Mouse (Mus musculus) heart, embryonic 11.5 days (tissue): ENCODE results near the gene Eif5b. TPM values are rescaled to one million over a fixed set of nuclear protein-coding genes. Genes with fewer than 3 reads are reported as not detected.

Source experiments
- ATAC-seq: fragments of 200-750 bp; cut with Nextera tagmentation; replicated peaks from 2 replicates; pipeline ENCODE4 v1.8.0; 2017; ENCODE audit warnings: moderate library complexity; ENCODE audit not compliant: insufficient number of reproducible peaks, low FRiP score, low TSS enrichment
- H3K27ac ChIP-seq: fragments of 300-500 bp; sonication (generic); 2 replicates; pipeline ENCODE4 v1.5.1; 2014; ENCODE audit warnings: mild to moderate bottlenecking, low read depth, low read length
- H3K27me3 ChIP-seq: fragments of 300-500 bp; sonication (generic); 2 replicates; pipeline ENCODE4 v1.6.1; 2014; ENCODE audit warnings: mild to moderate bottlenecking, low read length, mixed read lengths; ENCODE audit not compliant: control insufficient read depth, insufficient read depth
- H3K36me3 ChIP-seq: fragments of 300-500 bp; sonication (generic); 2 replicates; pipeline ENCODE4 v1.6.1; 2014; ENCODE audit warnings: mild to moderate bottlenecking, low read length, moderate library complexity, mixed read lengths; ENCODE audit not compliant: control insufficient read depth, insufficient read depth
- H3K4me1 ChIP-seq: fragments of 300-500 bp; sonication (generic); 2 replicates; pipeline ENCODE4 v1.6.1; 2014; ENCODE audit warnings: low read length; ENCODE audit not compliant: control insufficient read depth, insufficient read depth
- H3K4me2 ChIP-seq: fragments of 300-500 bp; sonication (generic); 2 replicates; pipeline ENCODE4 v1.6.1; 2014; ENCODE audit warnings: mild to moderate bottlenecking, moderate library complexity
- H3K4me3 ChIP-seq: fragments of 300-500 bp; sonication (generic); 2 replicates; pipeline ENCODE4 v1.5.1; 2014; ENCODE audit warnings: low read depth, low read length
- H3K9ac ChIP-seq: fragments of 300-500 bp; sonication (generic); 2 replicates; pipeline ENCODE4 v1.6.1; 2014; ENCODE audit warnings: mild to moderate bottlenecking, low read depth, low read length, moderate library complexity
- H3K9me3 ChIP-seq: fragments of 300-500 bp; sonication (generic); replicated peaks from 2 replicates; pipeline ENCODE4 v1.6.1; 2016; ENCODE audit warnings: low read length; ENCODE audit not compliant: control insufficient read depth
- WGBS: fragments of 180-500 bp; shearing (Covaris S2); extraction: QIAGEN DNeasy Blood & Tissue Kit; methylation state at CpG from one replicate; pipeline ENCODE4 v1.1.7; 2014; ENCODE audit not compliant: insufficient replicate concordance; 5-methylcytosine and 5-hydroxymethylcytosine counted together
- polyA plus RNA-seq: library from polyadenylated mRNA; unstranded; fragments of >200 nt; fragmentation: Nextera tagmentation; extraction: Ambion mirVana; gene quantifications from 2 replicates; pipeline ENCODE4 v1.2.1, GENCODE M21; 2014

The Eif5b gene
- polyA plus RNA-seq, result 24.6 and 27.2 TPM in 2 replicates

DNA sequence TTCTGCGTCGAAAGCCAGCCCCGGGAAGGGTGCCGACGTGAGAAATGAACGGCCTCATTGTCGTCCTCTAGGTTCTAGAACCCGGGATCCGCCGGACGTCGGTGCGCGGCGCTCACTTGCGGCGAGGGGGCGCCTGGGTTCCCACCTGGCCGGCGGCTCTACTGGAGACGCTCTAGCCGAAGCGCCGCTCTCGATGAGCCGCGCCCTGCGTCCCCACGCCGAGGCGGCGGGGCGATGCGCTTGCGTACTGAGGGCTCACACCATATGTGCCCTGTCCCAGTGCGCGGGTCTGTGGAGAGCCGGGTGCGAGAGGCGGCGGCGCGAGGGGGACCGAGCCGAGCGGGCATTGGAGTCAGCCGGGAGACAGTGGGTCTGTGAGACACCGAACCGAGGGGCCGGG lies at the start of gene Eif5b, which contains the start of gene Txndc9:
TSS of gene Eif5b (plus strand) at position 144 of the 400 bp plus-strand sequence.
TSS of gene Txndc9 (minus strand) at position 27 of the 400 bp plus-strand sequence.
- H3K9me3 ChIP-seq, result no peaks in the 10 kb centered on the region
- H3K9ac ChIP-seq, result peak within 1 kb of the TSS; percentile 96
- ATAC-seq, result peak; percentile 91
- under 1% methylated on average over 50 of the region's 50 CpGs for WGBS
- peak within 1 kb of the TSS; percentile 91 for H3K27ac ChIP-seq
- no peaks in the 10 kb centered on the region for H3K27me3 ChIP-seq
- H3K4me1 ChIP-seq, result peaks cover 13% of the 10 kb centered on the region
- peak within 1 kb of the TSS; percentile 92 for H3K4me3 ChIP-seq
- peaks cover 21% of the 10 kb centered on the region for H3K36me3 ChIP-seq
- H3K4me2 ChIP-seq, result peak within 1 kb of the TSS; percentile 90

DNA sequence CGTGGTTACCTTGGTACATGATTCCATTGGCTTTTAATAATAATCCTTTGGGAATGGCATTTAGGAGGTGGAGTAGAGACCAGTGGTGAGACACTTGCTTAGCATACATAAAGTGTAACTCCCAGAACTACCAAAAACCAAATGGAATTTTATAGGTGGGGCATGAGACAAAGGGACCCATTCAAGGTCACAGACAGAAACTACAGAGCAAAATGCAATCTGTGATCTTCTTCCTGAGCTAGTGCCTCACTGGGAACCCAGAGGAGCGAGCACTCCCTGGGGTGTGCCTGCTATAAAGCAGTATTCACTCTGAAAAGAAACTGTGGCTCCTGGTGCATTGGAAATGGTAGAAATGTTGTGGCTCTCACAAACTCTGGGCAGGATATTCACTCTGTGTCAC lies 48.9 kb upstream of the Eif5b start:
- Histone ChIP-seq H3K27ac (no peak overlapping the region), H3K4me2 (no peak overlapping the region), H3K9ac (no peak overlapping the region), H3K9me3 (no peaks in the 10 kb centered on the region), H3K4me3 (no peak overlapping the region), H3K4me1 (no peaks in the 10 kb centered on the region), H3K36me3 (no peaks in the 10 kb centered on the region), H3K27me3 (no peaks in the 10 kb centered on the region)
- 65% methylated on average over 2 of the region's 2 CpGs for WGBS
- no peak for ATAC-seq

DNA sequence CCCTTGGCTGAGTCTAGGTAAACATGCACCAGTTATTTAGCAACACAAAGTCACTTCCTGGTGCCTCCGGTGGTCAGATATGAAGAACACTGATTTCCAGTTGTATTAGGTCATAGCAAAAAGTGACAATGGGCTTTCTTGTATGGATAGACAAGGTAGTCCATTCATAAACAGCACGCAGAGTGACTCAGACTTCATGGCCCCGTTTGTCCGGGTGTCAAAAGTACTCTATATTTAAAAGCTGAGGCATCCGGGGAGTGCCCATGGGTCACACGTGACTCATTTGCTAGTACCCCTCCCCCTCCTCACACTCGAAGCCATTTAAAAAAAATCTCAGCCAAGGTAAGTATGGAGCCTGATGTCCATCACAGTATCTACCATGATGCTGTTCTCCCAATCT lies 43.0 kb upstream of the Eif5b start:
- no peaks in the 10 kb centered on the region for H3K4me1 ChIP-seq
- H3K9me3 ChIP-seq, result no peaks in the 10 kb centered on the region
- no peaks in the 10 kb centered on the region for H3K36me3 ChIP-seq
- no peak overlapping the region for H3K9ac ChIP-seq
- H3K27me3 ChIP-seq, result no peaks in the 10 kb centered on the region
- no peak overlapping the region for H3K4me3 ChIP-seq
- no peak overlapping the region for H3K27ac ChIP-seq
- no peak for ATAC-seq
- 66% methylated on average over 7 of the region's 7 CpGs for WGBS
- H3K4me2 ChIP-seq, result no peak overlapping the region

DNA sequence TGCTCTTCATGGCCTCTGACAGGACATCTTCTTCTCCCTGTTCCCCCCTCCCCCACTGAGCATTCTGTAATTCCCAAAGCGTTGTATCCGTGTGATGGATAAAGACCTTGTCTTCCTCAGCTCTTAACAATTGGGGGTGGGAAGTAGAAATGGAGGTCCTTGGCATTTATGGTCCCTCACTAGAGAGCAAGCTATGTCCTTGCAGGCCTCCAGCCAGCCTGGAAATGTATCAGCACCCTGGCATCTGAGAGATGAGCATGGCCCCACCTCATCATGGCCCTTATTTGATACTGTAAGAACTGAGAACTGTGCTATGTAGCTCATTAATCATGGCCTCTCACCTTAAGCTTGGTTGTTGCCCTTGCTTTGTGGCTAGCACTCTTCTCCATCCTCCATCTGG lies 42.6 kb upstream of the Eif5b start:
- Histone ChIP-seq H3K9ac (no peak overlapping the region), H3K4me2 (no peak overlapping the region), H3K36me3 (no peaks in the 10 kb centered on the region), H3K4me3 (no peak overlapping the region), H3K4me1 (no peaks in the 10 kb centered on the region), H3K27me3 (no peaks in the 10 kb centered on the region), H3K9me3 (no peaks in the 10 kb centered on the region), H3K27ac (no peak overlapping the region)
- WGBS, result 90% methylated on average over 2 of the region's 2 CpGs
- ATAC-seq, result no peak

DNA sequence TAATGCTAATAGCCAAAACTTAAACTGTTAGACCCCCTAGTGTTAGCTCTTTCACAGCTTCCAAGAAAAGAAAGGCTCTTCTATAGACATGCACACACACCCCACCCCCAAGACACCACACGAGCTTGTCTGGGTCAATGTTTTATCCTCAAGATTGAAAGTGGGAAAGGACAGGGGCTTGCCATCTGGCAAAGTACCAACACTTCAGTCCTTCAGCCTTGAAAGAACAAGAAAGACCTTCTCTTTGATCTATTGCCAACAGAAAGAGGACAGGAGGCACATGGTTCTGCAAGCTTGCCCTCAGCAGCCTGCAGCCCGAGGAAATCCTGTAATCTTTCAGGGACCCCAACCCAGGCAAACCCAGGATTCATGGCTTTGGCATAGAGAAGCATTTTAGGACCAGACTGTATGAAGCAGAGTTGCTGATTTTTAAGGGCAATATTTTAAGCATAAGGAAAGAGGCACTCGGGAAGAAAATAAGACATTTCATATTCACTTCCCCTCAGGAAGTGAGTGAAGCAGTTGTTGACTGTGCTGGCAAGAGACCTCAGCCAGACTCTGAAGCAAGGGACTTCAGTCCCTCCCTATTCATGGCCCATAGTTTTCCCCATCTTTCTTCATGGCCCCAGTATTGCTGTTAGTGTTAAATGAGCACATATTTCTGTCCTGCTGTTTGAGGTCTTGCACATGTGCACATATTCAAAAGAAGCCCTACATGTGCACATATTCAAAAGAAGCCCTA lies 40.9 kb upstream of the Eif5b start:
- Histone ChIP-seq H3K36me3 (no peaks in the 10 kb centered on the region), H3K4me2 (no peak overlapping the region), H3K4me3 (no peak overlapping the region), H3K9me3 (no peaks in the 10 kb centered on the region), H3K4me1 (no peaks in the 10 kb centered on the region), H3K9ac (no peak overlapping the region), H3K27ac (no peak overlapping the region), H3K27me3 (no peaks in the 10 kb centered on the region)
- WGBS, result 35% methylated on average over 3 of the region's 3 CpGs
- ATAC-seq, result no peak

DNA sequence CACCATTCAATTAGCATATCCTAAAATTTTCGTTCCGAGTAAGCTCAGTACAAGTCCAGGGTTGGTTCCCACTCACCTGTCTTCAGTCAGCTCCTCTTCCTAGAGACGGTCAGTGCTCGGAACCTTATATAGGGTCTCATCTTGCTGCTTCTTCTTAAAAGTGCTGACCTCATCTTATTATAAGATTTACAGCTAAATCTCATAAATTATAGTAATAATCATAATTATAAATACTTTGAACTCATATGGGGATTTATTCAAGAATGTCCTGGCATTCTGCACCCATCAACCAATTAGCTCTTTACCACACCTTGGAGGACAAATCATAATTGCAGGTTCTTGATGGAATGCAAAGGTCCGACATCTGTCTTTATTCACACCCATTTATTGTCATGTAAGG lies 40.2 kb upstream of the Eif5b start, which contains the start of gene Lyg1:
TSS of gene Lyg1 (minus strand) at position 101 of the 400 bp plus-strand sequence.
- no peak for ATAC-seq
- H3K9me3 ChIP-seq, result no peaks in the 10 kb centered on the region
- 74% methylated on average over 5 of the region's 5 CpGs for WGBS

DNA sequence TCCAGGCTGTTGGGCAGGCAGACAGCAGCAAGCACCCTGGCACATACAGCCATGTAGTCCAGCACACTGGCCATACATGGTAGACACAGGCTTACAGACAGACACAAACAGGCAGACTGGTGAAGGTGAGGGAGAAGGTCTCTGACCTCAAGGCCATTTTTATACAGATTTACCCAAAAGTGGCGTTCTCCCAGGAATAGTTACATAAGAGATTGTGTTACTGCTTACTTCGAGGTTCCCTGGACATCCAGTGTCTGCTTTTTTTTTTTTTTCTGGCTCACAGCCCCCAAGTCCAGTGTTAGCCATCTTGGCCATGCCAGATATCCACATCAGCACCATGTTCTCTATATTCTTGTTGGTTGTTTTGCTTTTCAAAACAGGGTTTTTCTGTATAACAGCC lies 39.3 kb upstream of the Eif5b start:
- H3K4me1 ChIP-seq, result no peaks in the 10 kb centered on the region
- no peak for ATAC-seq
- no peak overlapping the region for H3K4me2 ChIP-seq
- H3K4me3 ChIP-seq, result no peak overlapping the region
- no peaks in the 10 kb centered on the region for H3K27me3 ChIP-seq
- H3K27ac ChIP-seq, result no peak overlapping the region
- WGBS, result 75% methylated on average over 2 of the region's 2 CpGs
- no peaks in the 10 kb centered on the region for H3K36me3 ChIP-seq
- H3K9me3 ChIP-seq, result no peaks in the 10 kb centered on the region
- no peak overlapping the region for H3K9ac ChIP-seq

More for the DNA sequence above, 40.2 kb upstream of the Eif5b start, which contains the start of gene Lyg1:
- H3K4me2 ChIP-seq, result no peak within 1 kb of the TSS
- H3K27ac ChIP-seq, result no peak within 1 kb of the TSS
- no peaks in the 10 kb centered on the region for H3K36me3 ChIP-seq
- H3K9ac ChIP-seq, result no peak within 1 kb of the TSS
- H3K4me3 ChIP-seq, result no peak within 1 kb of the TSS
- no peaks in the 10 kb centered on the region for H3K27me3 ChIP-seq
- no peaks in the 10 kb centered on the region for H3K4me1 ChIP-seq

DNA sequence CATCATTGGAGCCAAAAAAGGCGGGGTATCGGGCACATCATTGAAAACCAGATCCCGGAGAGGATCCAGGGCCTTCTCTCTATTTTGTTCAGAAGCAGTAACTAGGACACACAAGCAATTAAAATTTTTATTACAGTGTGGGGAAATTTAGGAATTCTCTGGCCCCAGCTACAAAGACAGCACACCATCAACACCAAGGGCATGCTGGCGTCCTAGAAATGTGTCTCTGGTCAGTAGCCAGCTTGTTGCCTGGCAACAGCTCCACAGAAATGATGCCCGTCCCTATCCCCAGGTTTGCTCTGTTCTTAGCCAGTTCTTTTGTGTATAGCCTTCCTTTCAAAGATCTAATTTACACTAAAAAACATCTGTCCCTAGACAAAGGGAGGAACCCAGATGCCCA lies 38.3 kb upstream of the Eif5b start:
- no peaks in the 10 kb centered on the region for H3K36me3 ChIP-seq
- 81% methylated on average over 5 of the region's 5 CpGs for WGBS
- ATAC-seq, result no peak

DNA sequence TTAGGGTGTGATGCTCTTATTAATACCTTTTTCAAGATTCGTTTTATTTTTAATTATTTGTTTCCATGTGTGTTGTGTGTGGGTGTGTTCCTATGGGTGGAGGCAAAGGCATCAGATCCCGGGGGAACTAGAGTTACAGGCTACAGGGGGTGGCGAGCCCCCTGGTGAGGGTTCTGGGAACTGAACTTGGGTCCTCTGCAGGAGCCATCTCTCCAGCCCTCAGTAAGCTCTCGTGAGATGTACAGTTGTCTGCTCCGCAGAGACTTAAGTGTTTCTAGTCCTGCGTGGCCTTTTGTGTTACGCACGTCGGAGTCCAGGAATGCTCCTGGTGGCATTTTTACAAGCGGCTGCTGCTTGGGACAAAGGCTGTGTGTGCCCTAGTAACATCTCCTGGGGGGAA lies 32.2 kb upstream of the Eif5b start:
- H3K9me3 ChIP-seq, result no peaks in the 10 kb centered on the region
- no peak overlapping the region for H3K27ac ChIP-seq
- WGBS, result 54% methylated on average over 10 of the region's 10 CpGs
- no peaks in the 10 kb centered on the region for H3K4me1 ChIP-seq
- no peaks in the 10 kb centered on the region for H3K36me3 ChIP-seq
- H3K4me2 ChIP-seq, result no peak overlapping the region
- H3K9ac ChIP-seq, result no peak overlapping the region
- H3K27me3 ChIP-seq, result no peaks in the 10 kb centered on the region
- no peak overlapping the region for H3K4me3 ChIP-seq
- ATAC-seq, result no peak

More for the DNA sequence above, 38.3 kb upstream of the Eif5b start:
- no peak overlapping the region for H3K9ac ChIP-seq
- H3K4me3 ChIP-seq, result no peak overlapping the region
- H3K4me2 ChIP-seq, result no peak overlapping the region
- H3K4me1 ChIP-seq, result no peaks in the 10 kb centered on the region
- no peak overlapping the region for H3K27ac ChIP-seq
- no peaks in the 10 kb centered on the region for H3K27me3 ChIP-seq
- no peaks in the 10 kb centered on the region for H3K9me3 ChIP-seq
